Mouse (Mus musculus): Measurements from ENCODE around the gene BC024063. TPM values are rescaled to one million over a fixed set of nuclear protein-coding genes. Genes with fewer than 3 reads are reported as not detected.
"Not testable (repeated sequence)": the region's sequence is repeated elsewhere in the genome, so short reads cannot be mapped to it uniquely, and the experiment has no call there.

Gene BC024063
- polyA plus RNA-seq (2012; rRNA removed), result 1.5 and 1.7 TPM in 2 replicates

DNA sequence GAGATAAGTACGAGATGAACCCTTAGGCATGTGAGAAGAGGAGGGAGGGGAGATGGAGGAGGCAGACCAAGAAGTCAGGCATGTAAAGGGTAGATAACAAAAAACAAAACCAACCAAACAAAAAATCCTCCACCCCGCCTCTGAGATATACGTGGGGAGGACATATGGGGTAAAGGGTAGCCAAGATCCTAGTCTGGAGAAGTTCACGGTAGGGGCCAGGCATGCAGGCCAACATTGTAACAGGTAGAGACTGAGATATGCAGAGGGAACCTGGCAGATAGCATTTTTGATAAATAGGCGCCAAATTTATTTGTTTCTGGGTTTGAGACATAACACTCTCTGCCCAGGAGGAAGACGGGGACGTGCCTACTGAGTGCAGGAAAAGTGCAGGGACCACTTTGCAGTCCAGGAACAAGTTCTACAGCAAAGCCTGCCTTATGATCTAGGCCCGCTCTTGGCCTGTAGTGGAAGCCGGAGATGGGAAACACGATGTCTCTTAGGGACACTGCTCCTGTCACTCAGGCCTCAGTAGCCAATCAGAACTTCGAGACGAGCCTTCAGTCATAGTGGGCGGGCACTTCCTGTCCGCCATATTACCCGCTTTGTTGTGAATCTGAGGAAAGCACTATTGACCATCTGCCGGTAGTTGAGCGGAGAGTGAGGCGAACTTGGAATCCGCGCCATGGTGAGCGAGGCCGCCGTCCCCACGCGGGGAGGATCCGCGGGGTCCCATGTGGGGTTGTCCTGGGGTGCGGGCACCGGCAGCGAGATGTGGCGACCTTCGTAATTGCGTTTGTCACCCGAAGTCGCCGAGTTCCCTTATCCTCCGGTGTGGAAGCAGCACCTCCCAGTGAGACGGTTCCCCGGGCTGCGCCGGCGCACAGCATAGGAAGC lies at the start of gene BC024063:
TSS of gene BC024063 (plus strand) at position 626 of the 894 bp plus-strand sequence.
- peak within 1 kb of the TSS; percentile 39 for H3K4me3 ChIP-seq (ENCODE audit: insufficient read depth, low read length)
- H3K4me1 ChIP-seq (ENCODE audit: control insufficient read depth, insufficient read depth, low read length); H3K27ac ChIP-seq (ENCODE audit: insufficient read depth, low read length): not testable (repeated sequence)

- H3K27ac ChIP-seq (ENCODE audit: insufficient read depth, low read length), result no peak overlapping the region
- TF ChIP-seq POLR2A (IDR thresholded peaks at IDR 0.05; ENCODE audit: extremely low read depth, insufficient read depth, low read length), result no peak
- no peak for TF ChIP-seq CTCF (IDR thresholded peaks at IDR 0.05; ENCODE audit: extremely low read depth, insufficient read depth, low read length)
Measured at GRCm38 (mm10) chr10:82042191-82042590, 41.0 kb upstream of the BC024063 start.

GRCm38 (mm10) chr10:82046603-82047002 lies 36.5 kb upstream of the BC024063 start:
- no peak overlapping the region for H3K27ac ChIP-seq (ENCODE audit: insufficient read depth, low read length)
- H3K4me1 ChIP-seq (ENCODE audit: control insufficient read depth, insufficient read depth, low read length), result no peaks in the 10 kb centered on the region
- H3K4me3 ChIP-seq (ENCODE audit: insufficient read depth, low read length), result no peak overlapping the region
- TF ChIP-seq POLR2A (IDR thresholded peaks at IDR 0.05; ENCODE audit: extremely low read depth, insufficient read depth, low read length) (no peak), CTCF (IDR thresholded peaks at IDR 0.05; ENCODE audit: extremely low read depth, insufficient read depth, low read length) (no peak)

More at GRCm38 (mm10) chr10:82042191-82042590, 41.0 kb upstream of the BC024063 start:
- H3K4me1 ChIP-seq (ENCODE audit: control insufficient read depth, insufficient read depth, low read length), result no peaks in the 10 kb centered on the region
- H3K4me3 ChIP-seq (ENCODE audit: insufficient read depth, low read length), result no peak overlapping the region

DNA sequence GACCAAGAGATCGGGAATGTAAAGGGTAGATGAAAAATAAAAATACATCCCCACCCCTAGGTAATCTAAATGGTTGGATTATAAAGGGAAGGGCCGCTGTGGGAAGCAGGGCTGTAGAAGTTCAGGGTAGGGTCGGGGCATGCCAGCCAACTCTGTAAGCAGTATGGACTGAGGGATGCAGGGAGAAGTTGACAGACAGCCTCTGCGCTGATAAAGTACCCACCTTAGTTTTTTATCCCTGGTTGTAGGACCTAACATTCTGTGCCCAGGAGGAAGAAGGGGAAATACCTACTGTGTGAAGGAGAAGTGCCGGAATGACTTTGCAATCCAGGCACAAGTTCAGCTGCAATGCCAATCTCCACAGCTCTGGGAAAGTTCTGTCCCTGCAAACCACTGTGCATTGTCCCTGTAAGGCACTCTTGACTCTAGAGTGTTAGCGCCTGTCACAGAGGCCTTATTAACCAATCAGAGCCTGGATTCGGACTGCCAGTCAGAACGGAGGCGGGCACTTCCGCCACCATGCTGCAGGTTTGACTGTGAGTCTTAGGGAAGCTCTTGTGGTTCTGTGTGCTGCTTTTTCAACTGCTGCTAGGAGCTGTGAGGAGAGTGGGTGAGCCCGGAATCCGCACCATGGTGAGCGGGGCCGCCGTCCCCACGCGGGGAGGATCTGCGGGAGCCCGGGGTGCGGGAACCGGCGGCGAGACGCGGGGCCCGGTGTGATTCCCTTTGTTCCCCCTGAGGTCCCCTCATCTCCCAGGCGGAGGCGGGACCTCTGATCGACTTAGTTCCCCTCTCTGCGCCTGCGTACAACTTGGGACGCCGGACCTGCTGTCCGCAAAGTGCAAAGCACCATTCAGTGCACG lies 35.3 kb upstream of the BC024063 start, which contains the start of gene Zfp873:
TSS of gene Zfp873 (plus strand) at position 527 of the 863 bp plus-strand sequence.
- Histone ChIP-seq H3K27ac (ENCODE audit: insufficient read depth, low read length) (peak within 1 kb of the TSS; percentile 76), H3K4me3 (ENCODE audit: insufficient read depth, low read length) (peak within 1 kb of the TSS; percentile 45), H3K4me1 (ENCODE audit: control insufficient read depth, insufficient read depth, low read length) (no peaks in the 10 kb centered on the region)
- no peak for TF ChIP-seq CTCF (IDR thresholded peaks at IDR 0.05; ENCODE audit: extremely low read depth, insufficient read depth, low read length)
- peak; percentile 72 for TF ChIP-seq POLR2A (IDR thresholded peaks at IDR 0.05; ENCODE audit: extremely low read depth, insufficient read depth, low read length)

- H3K27ac ChIP-seq (ENCODE audit: insufficient read depth, low read length); H3K4me1 ChIP-seq (ENCODE audit: control insufficient read depth, insufficient read depth, low read length): not testable (repeated sequence)
- peak overlapping the region; percentile 45 for H3K4me3 ChIP-seq (ENCODE audit: insufficient read depth, low read length)
Measured at GRCm38 (mm10) chr10:82048460-82048804, 34.7 kb upstream of the BC024063 start.

DNA sequence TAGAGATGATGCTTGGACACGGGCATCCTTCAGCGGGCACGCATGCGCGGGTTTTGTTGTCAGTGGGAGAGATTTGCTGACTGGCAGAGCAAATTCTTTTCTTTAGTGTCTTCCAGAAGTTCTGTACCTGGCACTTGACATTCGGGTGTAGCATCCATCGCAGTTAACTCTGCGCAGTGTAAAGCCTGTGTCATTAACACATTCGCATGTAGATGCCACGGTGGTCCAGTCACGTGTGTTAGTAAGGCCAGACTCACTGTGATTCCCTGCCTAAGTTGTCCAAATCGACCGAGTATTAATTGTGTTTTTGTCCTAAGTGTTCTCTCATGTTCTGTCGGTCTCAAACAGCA lies 444 bp downstream of the BC024063 start:
- not testable (repeated sequence) for H3K27ac ChIP-seq (ENCODE audit: insufficient read depth, low read length); H3K4me1 ChIP-seq (ENCODE audit: control insufficient read depth, insufficient read depth, low read length)
- H3K4me3 ChIP-seq (ENCODE audit: insufficient read depth, low read length), result peak overlapping the region; percentile 39

GRCm38 (mm10) chr10:82117206-82117605 lies 34.1 kb downstream of the BC024063 start:
- TF ChIP-seq CTCF (IDR thresholded peaks at IDR 0.05; ENCODE audit: extremely low read depth, insufficient read depth, low read length), result no peak
- TF ChIP-seq POLR2A (IDR thresholded peaks at IDR 0.05; ENCODE audit: extremely low read depth, insufficient read depth, low read length), result no peak
- Histone ChIP-seq H3K4me3 (ENCODE audit: insufficient read depth, low read length) (no peak overlapping the region), H3K27ac (ENCODE audit: insufficient read depth, low read length) (no peak overlapping the region), H3K4me1 (ENCODE audit: control insufficient read depth, insufficient read depth, low read length) (no peaks in the 10 kb centered on the region)

GRCm38 (mm10) chr10:82127850-82128401 lies 44.8 kb downstream of the BC024063 start, which contains the start of gene AU041133:
TSS of gene AU041133 (plus strand) at chr10:82128013.
- Histone ChIP-seq H3K27ac (ENCODE audit: insufficient read depth, low read length) (peak within 1 kb of the TSS; percentile 49; the same call in 1 of the 2 replicates), H3K4me3 (ENCODE audit: insufficient read depth, low read length) (peak within 1 kb of the TSS; percentile 43), H3K4me1 (ENCODE audit: control insufficient read depth, insufficient read depth, low read length) (0 out of 2 replicates have a peak, but pooled peaks cover 2% of the 10 kb centered on the region)
- no peak for TF ChIP-seq CTCF (IDR thresholded peaks at IDR 0.05; ENCODE audit: extremely low read depth, insufficient read depth, low read length)
- TF ChIP-seq POLR2A (IDR thresholded peaks at IDR 0.05; ENCODE audit: extremely low read depth, insufficient read depth, low read length), result peak; percentile 89

DNA sequence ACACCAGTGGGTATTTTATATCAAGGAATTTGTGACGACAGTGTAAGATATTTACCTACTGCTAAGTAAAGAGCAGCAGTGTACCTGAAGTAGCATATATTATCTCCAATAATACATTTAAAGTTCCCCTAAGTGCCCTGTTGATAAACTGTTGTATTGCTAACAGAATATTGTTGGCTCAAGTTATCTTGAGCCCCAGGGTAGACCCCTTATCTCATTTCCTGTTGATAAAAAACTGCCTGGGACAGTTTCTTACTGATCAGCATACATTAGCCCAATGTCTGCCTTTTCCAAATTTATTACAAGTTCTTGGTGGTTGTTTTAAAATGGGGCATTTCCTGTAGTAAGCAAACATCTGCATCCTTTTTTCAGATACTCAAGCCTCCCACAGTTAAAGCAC lies 62.1 kb downstream of the BC024063 start:
- H3K27ac ChIP-seq (ENCODE audit: insufficient read depth, low read length), result no peak overlapping the region
- TF ChIP-seq CTCF (IDR thresholded peaks at IDR 0.05; ENCODE audit: extremely low read depth, insufficient read depth, low read length), result no peak
- TF ChIP-seq POLR2A (IDR thresholded peaks at IDR 0.05; ENCODE audit: extremely low read depth, insufficient read depth, low read length), result no peak
- no peak overlapping the region for H3K4me3 ChIP-seq (ENCODE audit: insufficient read depth, low read length)
- no peaks in the 10 kb centered on the region for H3K4me1 ChIP-seq (ENCODE audit: control insufficient read depth, insufficient read depth, low read length)

Data from cortical plate, adult 2 months (tissue).